Mouse (Mus musculus) layer of hippocampus, postnatal 10 days (tissue): Measurements from ENCODE around the gene Prdx5. TPM values are rescaled to one million over a fixed set of nuclear protein-coding genes. Genes with fewer than 3 reads are reported as not detected.
"Not testable (repeated sequence)": the region's sequence is repeated elsewhere in the genome, so short reads cannot be mapped to it uniquely, and the experiment has no call there.

Source experiments
- DNase-seq, 2 experiments: peaks; one replicate each; pipeline ENCODE4 v3.0.0; 2021; ENCODE audit warnings: low spot score in 2 of 2
- total RNA-seq, 2 experiments: library from RNA; stranded (reverse); gene quantifications; 2 replicates each; pipeline ENCODE4 v1.2.3; 2021

Gene Prdx5
- total RNA-seq, 2 experiments from 2014 or later: 319 to 332 TPM

DNA sequence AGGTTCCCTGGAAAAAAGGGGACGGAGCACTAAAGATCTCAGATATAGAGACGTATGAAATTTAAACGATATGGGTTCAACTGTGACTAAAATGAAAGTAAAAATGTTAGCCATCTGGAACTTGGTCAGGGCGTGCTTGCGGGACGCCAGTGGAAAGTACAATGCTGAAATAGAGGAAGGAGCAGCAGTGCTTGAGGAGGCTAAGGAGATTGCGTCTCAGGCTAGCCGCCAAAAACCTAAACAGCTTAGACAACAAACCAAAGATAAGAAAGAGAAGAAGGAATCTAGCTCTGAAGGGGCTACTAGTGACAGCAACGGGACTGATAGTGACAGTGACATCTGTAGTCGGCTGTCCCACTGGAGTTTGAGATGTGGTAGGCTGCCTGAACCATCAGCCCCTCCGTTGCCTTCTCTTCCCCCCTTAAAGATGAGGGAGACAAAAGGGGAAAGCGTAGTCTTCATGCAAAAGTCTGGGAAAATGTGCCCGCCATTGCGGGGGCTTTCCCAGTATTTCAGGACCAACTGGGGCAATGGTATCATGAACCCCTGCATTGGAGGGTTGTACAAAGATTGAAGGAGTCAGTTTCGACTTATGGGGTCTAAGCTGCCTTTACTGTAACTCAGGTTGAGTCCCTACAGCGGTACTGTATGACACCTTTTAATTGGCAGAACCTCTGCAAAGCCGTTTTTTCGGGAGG is 14.1 kb downstream of the Prdx5 start:
- DNase-seq: not testable (repeated sequence)

DNA sequence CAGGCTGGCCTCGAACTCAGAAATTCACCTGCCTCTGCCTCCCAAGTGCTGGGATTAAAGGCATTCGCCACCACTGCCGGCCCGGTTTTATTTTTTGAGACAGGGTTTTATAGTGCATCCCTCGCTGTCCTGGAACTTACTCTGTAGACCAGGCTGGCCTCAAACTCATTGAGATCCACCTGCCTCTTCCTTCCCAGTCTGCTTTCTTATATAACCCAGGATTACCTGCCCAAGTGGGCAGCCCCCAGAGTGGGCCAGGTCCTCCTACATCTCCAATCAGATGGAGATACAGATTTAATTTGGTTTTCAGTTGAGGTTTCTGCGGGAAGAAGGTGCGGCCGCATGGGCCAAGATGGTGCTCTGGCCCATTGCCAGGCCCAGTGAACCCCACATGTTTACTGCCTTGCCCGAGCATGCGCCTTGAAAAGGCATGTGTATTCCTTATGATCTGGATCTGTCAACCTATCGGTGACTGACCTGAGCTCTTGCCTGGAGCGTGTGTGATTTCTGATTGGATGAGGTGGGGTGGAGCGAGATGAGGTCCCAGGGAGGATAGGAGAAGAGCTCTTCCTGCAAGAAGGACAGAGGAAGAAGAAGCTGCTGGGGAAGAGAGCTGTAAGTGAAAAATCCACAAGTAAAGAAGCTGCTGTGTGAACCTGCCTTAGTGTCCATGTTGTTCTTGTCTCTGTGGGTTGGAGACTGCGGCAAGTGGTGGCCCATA is 16.0 kb downstream of the Prdx5 start:
- DNase-seq: no peak

DNA sequence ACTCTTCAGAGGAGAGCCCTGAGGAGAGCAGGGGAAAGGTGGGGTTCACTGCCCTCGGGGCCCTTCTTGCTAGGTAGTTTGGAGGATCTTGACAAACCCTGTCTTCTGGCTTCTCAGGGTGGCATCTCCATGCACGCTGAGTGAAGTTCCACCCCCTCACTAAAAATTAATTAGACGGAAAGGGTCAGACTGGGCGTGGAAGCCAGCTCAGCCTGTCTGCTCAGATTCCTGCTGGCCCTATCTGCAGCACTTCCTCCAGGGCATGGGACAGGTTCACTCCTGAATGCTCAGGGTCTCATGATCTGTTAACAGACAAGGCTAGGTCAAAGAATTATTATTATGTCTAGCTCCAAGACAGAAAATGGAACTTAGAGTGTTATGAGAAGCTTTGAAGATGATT is 17.4 kb downstream of the Prdx5 start:
- DNase-seq: no peak

DNA sequence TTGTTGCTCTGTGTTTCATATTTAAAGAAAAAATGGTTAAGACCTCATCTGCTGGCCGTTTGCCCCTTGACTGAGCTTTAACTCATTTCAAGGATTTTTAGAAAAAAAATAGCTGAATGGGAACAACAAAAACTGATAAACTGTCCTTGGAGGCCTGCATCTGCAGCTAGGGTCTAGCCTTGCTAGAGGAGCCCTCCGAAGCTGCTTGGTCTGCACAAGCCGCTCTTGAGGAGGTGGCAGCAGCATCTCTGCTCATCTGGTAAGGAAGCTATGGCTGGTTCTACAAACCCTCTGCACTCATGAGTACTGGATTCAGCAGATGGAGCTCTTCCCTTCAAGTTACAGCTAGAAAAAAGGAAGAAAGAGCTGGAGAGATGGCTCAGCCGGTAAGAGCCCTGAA is 31.9 kb downstream of the Prdx5 start:
- no peak for DNase-seq

DNA sequence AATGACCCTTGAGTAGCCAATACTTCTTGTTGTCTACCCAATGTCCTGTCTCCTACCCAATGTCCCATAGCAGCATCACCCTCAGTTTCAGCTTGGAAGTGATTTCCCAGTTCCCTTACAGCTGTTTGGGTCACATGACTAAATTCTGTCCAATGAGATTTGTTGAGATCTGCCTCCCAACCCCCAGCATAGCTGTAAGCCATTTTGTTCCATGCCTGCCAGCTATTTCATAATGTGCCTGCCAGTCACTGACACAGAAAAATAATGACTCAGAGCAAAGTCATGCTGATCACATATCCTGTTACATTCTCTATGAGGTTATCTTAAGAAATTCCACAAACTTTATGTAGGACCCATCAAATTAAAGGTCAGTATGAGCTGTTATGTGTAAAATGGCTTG is 33.1 kb downstream of the Prdx5 start:
- DNase-seq: no peak

DNA sequence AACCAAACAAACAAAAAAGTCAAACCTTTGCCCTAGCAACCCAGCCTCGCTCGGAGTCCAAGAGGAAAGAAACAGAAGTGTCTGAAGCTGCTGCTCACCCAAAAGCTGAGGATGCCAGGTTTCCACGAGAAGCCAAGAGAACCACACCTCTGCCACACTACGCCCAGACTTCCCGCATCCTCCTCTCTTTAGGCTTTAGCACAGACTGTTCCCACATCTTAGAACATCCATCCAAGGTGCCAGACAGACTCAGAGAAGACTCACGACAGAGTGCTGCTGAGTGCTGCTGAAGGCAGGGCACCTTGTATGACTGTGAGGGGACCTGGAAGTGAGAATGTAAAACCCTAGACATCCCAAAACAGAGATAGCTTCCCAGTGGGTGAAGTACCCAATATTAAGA is 34.1 kb downstream of the Prdx5 start:
- no peak for DNase-seq

DNA sequence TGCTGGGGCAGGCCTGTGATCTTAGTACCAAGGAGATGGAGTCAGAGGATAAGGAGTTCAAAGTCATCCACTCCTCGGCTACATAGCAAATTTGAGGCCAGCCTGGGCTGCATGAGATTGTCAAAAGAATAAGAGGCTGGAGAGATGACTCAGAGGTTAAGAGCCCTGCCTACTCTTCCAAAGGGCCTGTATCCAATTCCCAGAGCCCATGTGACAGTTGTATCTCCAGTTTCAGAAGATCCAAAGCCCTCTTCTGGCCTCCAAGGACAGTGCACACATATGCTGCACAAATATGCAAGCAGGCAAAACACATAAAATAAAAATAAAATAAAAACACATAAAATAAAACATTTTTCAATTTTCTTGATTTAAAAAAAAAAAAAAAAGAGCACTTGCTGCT is 35.6 kb downstream of the Prdx5 start:
- no peak for DNase-seq

DNA sequence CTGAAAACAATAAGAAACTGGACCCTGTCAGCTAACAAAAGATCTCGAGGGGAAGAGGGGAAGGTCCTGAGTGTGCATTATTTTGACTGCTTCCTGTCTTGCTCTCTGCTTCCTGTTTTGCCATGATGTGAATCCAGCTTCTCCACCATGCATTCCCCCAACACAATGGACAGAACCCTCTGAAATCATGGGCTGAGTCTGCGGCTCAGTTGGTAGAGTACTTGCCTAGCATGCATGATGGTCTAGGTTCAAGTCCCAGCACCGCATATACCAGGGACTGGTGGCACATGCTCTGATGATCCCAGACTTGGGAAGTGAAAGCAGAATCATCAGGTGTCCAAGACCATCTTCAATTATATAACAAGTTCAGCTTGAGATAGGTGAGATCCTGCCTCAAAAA is 37.2 kb downstream of the Prdx5 start:
- DNase-seq: no peak

DNA sequence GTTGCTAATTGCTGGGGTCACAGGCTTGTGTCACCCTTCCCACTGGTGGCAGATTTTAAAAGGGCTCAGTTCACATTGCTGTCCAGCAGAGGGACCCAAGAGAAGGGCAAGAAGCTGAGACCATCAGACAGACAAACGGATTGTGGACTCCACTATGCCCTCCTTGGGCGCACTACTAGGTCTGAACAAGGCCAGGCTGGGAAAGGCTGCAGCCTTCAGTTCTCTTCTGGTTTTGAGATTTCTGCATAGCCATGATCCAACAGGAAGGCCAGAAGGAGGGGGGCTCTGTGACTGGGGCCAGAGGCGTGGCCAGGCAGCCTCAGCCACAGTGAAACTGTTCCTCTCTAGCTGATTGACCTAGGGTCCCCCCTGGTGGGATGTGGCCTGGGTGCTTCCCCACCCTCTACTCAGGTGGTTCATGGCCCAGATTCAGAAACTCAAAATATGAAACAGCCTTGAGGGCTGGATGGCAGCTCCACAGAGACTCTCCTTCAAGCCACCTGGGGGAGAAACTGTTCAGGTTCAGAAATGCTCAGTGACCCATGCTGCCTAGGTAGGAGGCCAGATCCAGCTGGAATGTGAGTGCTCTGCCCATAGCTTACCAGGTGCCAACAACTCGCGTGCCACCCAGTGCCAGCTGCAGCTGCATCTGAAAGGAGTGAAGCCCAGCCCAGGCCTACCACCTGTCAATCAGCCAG is 38.2 kb downstream of the Prdx5 start:
- peak in 1 of 2 experiments; percentile 13 for DNase-seq

DNA sequence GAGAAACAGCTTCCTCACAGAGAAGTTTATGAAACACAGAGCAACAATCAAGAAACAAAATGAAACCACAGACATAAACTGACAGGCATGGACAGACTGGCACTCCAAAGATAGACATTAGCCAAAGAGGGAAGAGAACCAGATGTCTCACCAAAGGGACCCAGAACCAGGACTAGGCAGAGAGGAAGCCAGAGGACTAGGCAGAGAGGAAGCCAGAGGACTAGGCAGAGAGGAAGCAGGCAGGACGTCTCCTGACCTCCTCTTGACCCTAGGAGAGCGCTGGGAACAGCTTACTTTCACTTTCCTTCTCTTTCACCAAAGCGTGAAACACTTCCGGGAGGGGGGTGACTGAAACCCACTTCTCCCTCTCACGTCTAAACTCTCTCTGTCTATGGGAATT is 40.6 kb downstream of the Prdx5 start:
- DNase-seq: no peak

DNA sequence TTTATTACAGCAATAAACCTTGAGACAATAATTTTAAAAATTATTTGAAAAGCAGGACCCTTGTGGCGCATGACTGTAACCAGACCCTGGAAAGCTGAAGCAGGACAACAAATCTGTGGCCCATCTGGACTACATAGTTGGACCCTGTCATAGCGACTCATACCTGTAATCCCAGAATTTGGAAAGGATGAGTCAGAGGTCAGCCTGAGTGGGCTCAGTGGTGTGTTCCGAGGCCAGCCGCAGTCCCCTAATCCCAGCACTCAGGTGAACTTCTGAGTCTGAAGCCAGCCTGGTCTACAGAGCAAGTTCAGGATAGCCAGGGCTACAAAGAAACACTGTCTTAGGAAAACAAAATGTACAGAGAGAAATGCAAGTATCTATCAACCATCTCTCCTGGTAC is 48.5 kb downstream of the Prdx5 start:
- DNase-seq: no peak

DNA sequence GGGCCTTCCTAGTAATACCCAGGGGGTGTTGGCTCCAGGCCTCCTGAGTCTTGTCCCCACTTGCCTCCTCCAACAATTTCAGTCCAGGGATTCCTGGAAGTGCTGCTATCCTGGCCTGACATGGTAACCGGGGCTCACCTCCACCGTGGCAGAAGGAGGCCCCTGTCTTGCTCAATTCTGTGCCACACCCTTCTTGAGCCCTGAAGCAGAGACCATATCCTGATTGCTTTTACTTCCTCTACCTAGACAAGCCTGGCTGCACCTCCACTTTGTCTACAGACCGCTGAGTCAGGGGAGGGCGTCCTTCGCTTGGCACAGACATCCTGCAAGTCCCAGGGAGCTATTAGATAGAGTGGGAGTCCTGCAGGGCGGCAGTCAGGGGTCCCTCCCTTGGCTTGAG is 49.2 kb downstream of the Prdx5 start:
- DNase-seq: no peak

DNA sequence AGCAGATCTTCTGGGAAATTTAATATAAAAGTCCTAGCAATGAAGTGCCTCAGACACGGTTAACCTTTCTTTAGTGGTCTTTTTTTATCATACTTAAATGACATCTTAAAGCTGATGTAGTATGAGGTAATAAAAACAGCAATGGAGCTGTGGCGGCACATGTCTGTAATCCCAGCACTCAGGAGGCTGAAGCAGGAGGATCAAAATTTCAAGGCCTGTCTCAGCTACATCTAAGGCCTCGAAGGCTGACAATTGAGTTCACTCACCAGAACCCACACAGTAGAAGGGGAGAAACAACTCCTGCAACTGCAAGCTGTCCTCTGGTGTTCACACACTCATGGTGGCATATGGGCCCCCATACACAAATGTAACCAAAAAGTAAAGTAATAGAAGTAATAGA is 49.9 kb downstream of the Prdx5 start:
- no peak for DNase-seq

DNA sequence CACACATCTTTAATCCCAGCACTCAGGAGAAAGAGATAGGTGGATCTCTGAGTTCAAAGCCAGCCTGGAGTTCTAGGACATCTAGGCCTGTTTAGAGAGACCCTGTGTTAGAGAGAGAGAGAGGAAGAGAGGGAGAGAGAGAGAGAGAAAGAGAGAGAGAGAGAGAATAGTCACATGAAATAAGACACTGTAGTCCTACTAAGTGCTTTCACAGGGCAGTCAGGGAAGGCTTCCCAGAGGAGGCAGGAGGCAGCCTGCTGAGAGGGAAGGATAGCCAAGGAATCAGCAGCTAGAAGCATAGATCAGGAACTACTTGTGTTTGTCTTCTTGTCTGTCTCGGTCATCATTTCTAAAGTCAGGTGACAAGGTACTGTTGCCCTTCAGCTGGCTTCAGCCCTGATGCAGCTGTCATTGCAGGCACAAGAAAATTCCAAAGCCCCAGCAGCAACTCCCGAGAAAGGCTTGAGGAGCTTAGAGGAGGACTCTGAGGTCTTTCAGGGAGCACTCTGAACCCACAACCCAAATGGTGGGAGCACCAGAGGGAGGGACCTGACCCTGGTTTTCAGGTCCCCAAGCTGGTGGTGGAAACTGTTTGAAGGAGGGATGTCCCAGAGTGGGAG is 50.8 kb downstream of the Prdx5 start:
- no peak for DNase-seq

DNA sequence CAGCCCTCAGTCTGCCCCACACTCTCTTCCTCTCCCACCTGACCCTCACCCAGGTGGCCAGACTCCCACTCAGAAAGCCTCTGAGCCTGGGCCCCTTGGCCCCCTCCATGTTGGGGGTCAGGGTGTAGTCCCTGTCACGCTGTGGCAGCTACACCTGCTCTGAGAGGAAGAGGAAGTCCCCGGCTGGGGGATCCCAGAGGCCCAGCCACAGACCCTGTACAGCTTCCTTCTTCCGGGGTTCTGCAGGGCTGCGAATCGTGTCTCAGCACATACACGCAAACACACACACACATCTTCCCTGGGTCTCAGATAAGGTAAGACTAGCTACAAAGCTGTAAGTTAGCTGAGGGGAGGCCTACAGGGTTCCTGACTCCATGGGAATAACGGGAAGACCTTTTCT is 51.9 kb downstream of the Prdx5 start, which contains the start of gene Ccdc88b:
TSS of gene Ccdc88b (minus strand) at position 181 of the 400 bp plus-strand sequence.
- DNase-seq: no peak

DNA sequence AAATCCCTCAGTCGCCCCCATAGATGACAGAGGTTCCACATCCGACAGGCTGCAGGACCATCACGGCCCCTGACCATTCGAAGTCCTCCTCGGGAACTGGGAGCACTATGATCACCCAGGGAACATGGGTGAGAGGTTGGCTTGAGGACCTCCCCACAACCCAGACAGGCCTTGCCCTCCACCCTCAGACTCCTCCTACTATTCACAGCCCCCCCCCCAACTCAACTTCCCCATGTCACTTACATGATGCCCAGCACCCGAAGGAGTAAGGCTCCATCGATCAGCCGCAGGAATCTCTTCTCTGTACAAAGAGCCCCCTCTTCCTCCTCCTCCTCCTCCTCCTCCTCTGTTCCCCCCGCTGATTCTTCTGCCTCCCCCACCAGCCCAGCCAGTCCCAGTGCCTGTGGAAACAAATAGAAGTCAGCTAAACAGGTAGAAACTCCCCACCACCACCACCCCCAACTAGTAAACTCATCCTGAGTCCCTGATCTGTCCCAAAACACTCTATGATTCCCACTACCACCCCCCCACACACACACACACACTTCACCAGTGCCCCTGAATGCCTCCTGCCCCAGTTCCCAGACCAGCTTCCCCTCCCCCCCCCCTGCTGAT is 52.4 kb downstream of the Prdx5 start:
- DNase-seq: no peak

DNA sequence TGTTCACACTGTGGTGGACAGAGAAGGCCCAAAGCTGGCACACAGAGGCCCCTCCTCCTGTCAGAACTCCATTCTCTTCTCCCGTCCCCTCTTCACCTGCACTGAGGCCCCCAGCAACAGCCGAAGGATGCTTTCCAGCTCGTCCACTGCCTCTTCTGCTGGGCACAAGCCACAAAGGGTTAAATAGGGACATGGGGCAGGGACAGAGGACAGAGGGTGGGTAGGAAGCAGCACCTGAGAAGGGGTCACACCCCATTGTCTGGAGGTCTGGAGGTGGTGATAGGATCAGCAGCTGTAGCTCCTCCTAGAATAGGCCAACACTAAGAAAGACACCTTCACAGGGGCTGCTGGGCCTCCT is 52.9 kb downstream of the Prdx5 start:
- no peak for DNase-seq
